8 mouse cellular contexts compared by ENCODE assay signal in the genomic region with DNA sequence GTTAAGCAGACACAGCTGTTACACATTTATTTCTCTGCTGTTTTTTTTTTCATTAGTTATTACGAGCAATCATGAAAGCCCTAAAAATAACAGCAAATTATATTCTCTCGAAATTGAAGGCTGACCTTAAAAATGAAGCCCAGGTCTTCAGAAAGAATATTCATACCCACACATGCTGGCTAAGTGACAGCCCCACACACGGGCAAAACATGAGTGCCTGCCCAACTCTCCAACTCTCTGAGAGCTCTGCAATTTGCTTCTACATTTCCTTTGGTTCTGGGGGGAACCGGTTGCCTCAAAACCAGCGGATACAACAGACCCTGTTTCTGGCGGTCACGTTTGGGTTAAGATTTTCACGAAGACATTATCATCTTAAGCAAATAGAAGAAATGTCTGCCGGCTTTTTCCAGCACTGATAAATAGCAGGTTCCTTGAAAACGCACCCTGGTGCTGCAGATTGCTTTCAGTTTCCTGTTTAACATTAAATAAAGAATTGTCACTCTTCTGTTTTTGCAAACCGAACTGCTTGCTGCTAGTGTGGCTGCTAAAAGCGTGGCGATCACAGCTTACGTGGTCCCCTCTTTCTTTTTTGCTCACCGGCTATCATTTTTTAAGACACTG.
A peak's percentile ranks its signal among the peaks of the same experiment; 100 is the strongest.
DNase-seq lines count a peak whose midpoint lies in the region; ATAC-seq and TF ChIP-seq lines count a peak whose summit lies in the region.

No protein-coding gene starts in this region.

- DNase-seq in forebrain, embryonic 11.5 days (ENCODE audit: low spot score) = no peak
- DNase-seq in thymus, adult 2 months = peak; percentile 21
- no peak for DNase-seq in thymus, postnatal 10 days (ENCODE audit: low spot score in 2 of 2)
- DNase-seq in urinary bladder, postnatal 4 days (ENCODE audit: low spot score in 2 of 2) = no peak
- DNase-seq in cerebellum, adult 9-11 months = no peak

- ATAC-seq in forebrain, embryonic 13.5 days = no peak
- ATAC-seq in forebrain, embryonic 11.5 days (replicated peaks; ENCODE audit: low FRiP score) = no peak
- ATAC-seq in liver, embryonic 12.5 days = peak; percentile 24; the same call in 1 of the 2 replicates
- ATAC-seq in erythroid progenitor cell, adult 5-6 weeks (replicated peaks; ENCODE audit: low FRiP score, poor library complexity, severe bottlenecking) = no peak

- 68% methylated on average over 15 of the region's 15 CpGs for WGBS in forebrain, embryonic 13.5 days
- 86% methylated on average over 15 of the region's 15 CpGs for WGBS in forebrain, embryonic 11.5 days
- 4% methylated on average over 15 of the region's 15 CpGs for WGBS in thymus, adult 2 months
- WGBS in liver, embryonic 12.5 days (ENCODE audit: insufficient replicate concordance) = 48% methylated on average over 15 of the region's 15 CpGs

- H3K9ac ChIP-seq in forebrain, embryonic 13.5 days = no peak overlapping the region
- H3K9ac ChIP-seq in forebrain, embryonic 11.5 days (ENCODE audit: low read length) = no peak overlapping the region
- 0 out of 2 replicates have a peak overlapping the region, but pooled peaks have one; percentile 9 for H3K9ac ChIP-seq in liver, embryonic 12.5 days

- H3K4me3 ChIP-seq in forebrain, embryonic 13.5 days = no peak overlapping the region
- H3K4me3 ChIP-seq in forebrain, embryonic 11.5 days (ENCODE audit: low read depth, low read length) = no peak overlapping the region
- H3K4me3 ChIP-seq in thymus, adult 2 months (ENCODE audit: control insufficient read depth, insufficient read depth, low read length) = peak overlapping the region; percentile 29
- peak overlapping the region; percentile 37 for H3K4me3 ChIP-seq in liver, embryonic 12.5 days

- H3K36me3 ChIP-seq in forebrain, embryonic 13.5 days (ENCODE audit: poor library complexity, severe bottlenecking) = 0 out of 2 replicates have a peak, but pooled peaks cover 3% of the 10 kb centered on the region
- no peaks in the 10 kb centered on the region for H3K36me3 ChIP-seq in forebrain, embryonic 11.5 days (ENCODE audit: control insufficient read depth, insufficient read depth, low read length)
- H3K36me3 ChIP-seq in thymus, adult 2 months (ENCODE audit: control insufficient read depth, insufficient read depth, low read length) = no peaks in the 10 kb centered on the region
- no peaks in the 10 kb centered on the region for H3K36me3 ChIP-seq in liver, embryonic 12.5 days

- peak overlapping the region; percentile 33 for H3K4me2 ChIP-seq in forebrain, embryonic 13.5 days
- H3K4me2 ChIP-seq in forebrain, embryonic 11.5 days (ENCODE audit: low read depth, low read length, severe bottlenecking) = no peak overlapping the region
- peak overlapping the region; percentile 59 for H3K4me2 ChIP-seq in liver, embryonic 12.5 days

- peaks cover 2% of the 10 kb centered on the region; the same call in 1 of the 2 replicates for H3K9me3 ChIP-seq in forebrain, embryonic 13.5 days (replicated peaks)
- H3K9me3 ChIP-seq in forebrain, embryonic 11.5 days (ENCODE audit: control insufficient read depth, low read length) = no peaks in the 10 kb centered on the region
- H3K9me3 ChIP-seq in liver, embryonic 12.5 days (replicated peaks) = peaks cover 5% of the 10 kb centered on the region; the same call in 1 of the 2 replicates

- peaks cover 34% of the 10 kb centered on the region for H3K4me1 ChIP-seq in forebrain, embryonic 13.5 days
- H3K4me1 ChIP-seq in forebrain, embryonic 11.5 days (replicated peaks; ENCODE audit: control insufficient read depth, insufficient read depth, low read length) = no peaks in the 10 kb centered on the region; the same call in 1 of the 2 replicates
- H3K4me1 ChIP-seq in thymus, adult 2 months (replicated peaks; ENCODE audit: control insufficient read depth, insufficient read depth, low read length) = peaks cover 12% of the 10 kb centered on the region
- peaks cover 33% of the 10 kb centered on the region for H3K4me1 ChIP-seq in liver, embryonic 12.5 days

- no peak for TF ChIP-seq CTCF in thymus, adult 2 months (IDR thresholded peaks at IDR 0.05; ENCODE audit: borderline replicate concordance, control insufficient read depth, extremely low read depth, insufficient read depth, low read length, poor library complexity)

- H3K27ac ChIP-seq in forebrain, embryonic 13.5 days = peak overlapping the region; percentile 57
- H3K27ac ChIP-seq in forebrain, embryonic 11.5 days (ENCODE audit: low read depth, low read length) = no peak overlapping the region
- H3K27ac ChIP-seq in thymus, adult 2 months (ENCODE audit: control insufficient read depth, insufficient read depth, low read length) = peak overlapping the region; percentile 75
- peak overlapping the region; percentile 23; the same call in 1 of the 2 replicates for H3K27ac ChIP-seq in liver, embryonic 12.5 days

- H3K27me3 ChIP-seq in forebrain, embryonic 13.5 days = no peaks in the 10 kb centered on the region; the same call in 1 of the 2 replicates
- H3K27me3 ChIP-seq in forebrain, embryonic 11.5 days (ENCODE audit: control insufficient read depth, insufficient read depth, low read length) = no peaks in the 10 kb centered on the region
- H3K27me3 ChIP-seq in thymus, adult 2 months (ENCODE audit: control insufficient read depth, insufficient read depth, low read length) = no peaks in the 10 kb centered on the region
- H3K27me3 ChIP-seq in liver, embryonic 12.5 days (replicated peaks) = no peaks in the 10 kb centered on the region

- TF ChIP-seq POLR2A in thymus, adult 2 months (IDR thresholded peaks at IDR 0.05; ENCODE audit: control insufficient read depth, extremely low read depth, insufficient read depth, low read length, poor library complexity) = no peak

Comparison
In these comparisons a context has a peak if more than half of its experiments do, and no peak if none do; other contexts are left out.
1. H3K4me3 ChIP-seq: peak in thymus, adult 2 months (single experiment) and liver, embryonic 12.5 days (single experiment); none in forebrain, embryonic 13.5 days (single experiment) and forebrain, embryonic 11.5 days (single experiment).